Mouse (Mus musculus): Measurements from ENCODE around the gene Nr2f1. TPM values are rescaled to one million over a fixed set of nuclear protein-coding genes. Genes with fewer than 3 reads are reported as not detected.

Gene Nr2f1
- total and polyA plus RNA-seq, 3 experiments = not detected

DNA sequence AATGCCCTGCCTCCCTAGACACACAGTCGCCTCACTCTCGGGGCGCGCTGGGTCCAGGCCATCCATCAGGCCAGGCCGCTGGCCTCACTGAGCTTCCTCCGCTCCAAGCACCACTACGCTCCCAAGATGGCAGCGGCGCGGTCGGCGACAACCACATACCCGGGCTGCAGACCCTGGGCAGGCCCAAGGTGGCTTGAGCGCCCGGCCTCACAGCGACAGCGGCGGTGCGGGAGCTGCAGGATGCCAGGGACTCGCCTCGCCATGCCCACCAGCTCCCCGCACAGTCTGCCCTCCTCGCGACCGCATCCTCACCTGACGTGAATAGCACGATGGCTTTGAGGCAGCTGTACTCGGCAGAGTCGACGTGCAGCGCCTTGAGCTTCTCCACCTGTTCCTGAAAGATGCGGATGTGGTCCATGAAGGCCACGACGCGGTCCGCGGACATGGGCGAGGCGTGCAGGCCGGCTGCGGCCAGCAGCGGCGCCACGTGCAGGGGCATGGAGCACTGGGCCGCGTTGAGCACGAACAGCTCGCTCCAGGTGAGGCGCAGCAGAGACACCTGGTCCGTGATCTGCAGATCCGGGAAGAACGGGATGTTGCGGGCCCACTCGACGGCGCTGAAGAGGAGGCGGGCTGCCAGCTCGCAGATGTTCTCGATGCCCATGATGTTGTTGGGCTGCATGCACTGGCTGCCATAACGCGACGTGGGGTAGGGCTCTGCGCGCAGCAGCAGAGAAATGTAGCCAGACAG, 4.5 kb downstream of the Nr2f1 start:
- Histone ChIP-seq H3K9me3 (replicated peaks; ENCODE audit: low read length) (peaks cover 17% of the 10 kb centered on the region), H3K4me2 (ENCODE audit: insufficient read depth, low read depth, poor library complexity, severe bottlenecking) (no peak overlapping the region), H3K4me1 (ENCODE audit: control insufficient read depth in 1 of 2, insufficient read depth in 2 of 2) (no peaks in the 10 kb centered on the region), H3K4me3 (replicated peaks in 1 of 3; ENCODE audit: low read depth in 2 of 3, low read length in 2 of 3, poor library complexity in 1 of 3) (no peak overlapping the region), H3K9ac (ENCODE audit: insufficient read depth, low read depth) (no peak overlapping the region), H3K27ac (ENCODE audit: insufficient read depth, low read depth) (0 out of 2 replicates have a peak overlapping the region, but pooled peaks have one; percentile 1), H3K27me3 (replicated peaks) (no peaks in the 10 kb centered on the region), H3K36me3 (replicated peaks in 1 of 2; ENCODE audit: control insufficient read depth in 1 of 2, insufficient read depth in 1 of 2, low read length in 1 of 2) (no peaks in the 10 kb centered on the region), H3K79me2 (replicated peaks; ENCODE audit: control insufficient read depth, extremely low read depth, insufficient read depth, poor library complexity, severe bottlenecking) (no peaks in the 10 kb centered on the region)
- TF ChIP-seq E2F4 (IDR thresholded peaks at IDR 0.05; ENCODE audit: insufficient replicate concordance, low read depth, low read length) = no peak
- TF ChIP-seq MYC (IDR thresholded peaks at IDR 0.05; ENCODE audit: low read depth, low read length) = no peak
- TF ChIP-seq USF1 (IDR thresholded peaks at IDR 0.05; ENCODE audit: low read depth, low read length) = no peak
- no peak for TF ChIP-seq ZNF384 (IDR thresholded peaks at IDR 0.05; ENCODE audit: low read depth, low read length)
- TF ChIP-seq PAX5 (IDR thresholded peaks at IDR 0.05; ENCODE audit: low read length) = no peak
- TF ChIP-seq GABPA (IDR thresholded peaks at IDR 0.05; ENCODE audit: insufficient replicate concordance, low read depth, low read length) = no peak
- TF ChIP-seq JUND (conservative IDR thresholded peaks at IDR 0.05; ENCODE audit: low read depth, low read length) = no peak
- TF ChIP-seq CHD2 (IDR thresholded peaks at IDR 0.05; ENCODE audit: low read length) = no peak
- no peak for TF ChIP-seq RAD21 (IDR thresholded peaks at IDR 0.05; ENCODE audit: low read depth, low read length)
- no peak for TF ChIP-seq BHLHE40 (IDR thresholded peaks at IDR 0.05; ENCODE audit: low read depth, low read length)
- no peak for TF ChIP-seq TBP (conservative IDR thresholded peaks at IDR 0.05; ENCODE audit: low read depth, low read length)
- no peak for TF ChIP-seq TCF12 (IDR thresholded peaks at IDR 0.05; ENCODE audit: low read depth, low read length)
- TF ChIP-seq MAFK (IDR thresholded peaks at IDR 0.05; ENCODE audit: insufficient replicate concordance, low read length) = no peak
- TF ChIP-seq UBTF (IDR thresholded peaks at IDR 0.05; ENCODE audit: low read depth, low read length) = no peak
- TF ChIP-seq KAT2A (IDR thresholded peaks at IDR 0.05; ENCODE audit: insufficient replicate concordance, low read length) = no peak
- no peak for TF ChIP-seq HCFC1 (IDR thresholded peaks at IDR 0.05; ENCODE audit: low read depth, low read length)
- no peak for TF ChIP-seq RCOR1 (conservative IDR thresholded peaks at IDR 0.05; ENCODE audit: low read depth, low read length)
- dilution Hi-C loops (cut with MboI; ENCODE audit: extremely low pct_ligation_motif_present, extremely low pct_unique_long_range_greater_than_20kb, low sequenced_read_pairs) (no loop called here), in situ Hi-C loops (cut with MboI; ENCODE audit: low pct_ligation_motif_present, low pct_unique_long_range_greater_than_20kb, low sequenced_read_pairs) (loop anchor here (25.0 kb wide), 2 partner anchors 208 to 1233 kb away; no protein-coding TSS in a partner anchor)
- DNase-seq (ENCODE audit: extremely low read depth) = no peak

DNA sequence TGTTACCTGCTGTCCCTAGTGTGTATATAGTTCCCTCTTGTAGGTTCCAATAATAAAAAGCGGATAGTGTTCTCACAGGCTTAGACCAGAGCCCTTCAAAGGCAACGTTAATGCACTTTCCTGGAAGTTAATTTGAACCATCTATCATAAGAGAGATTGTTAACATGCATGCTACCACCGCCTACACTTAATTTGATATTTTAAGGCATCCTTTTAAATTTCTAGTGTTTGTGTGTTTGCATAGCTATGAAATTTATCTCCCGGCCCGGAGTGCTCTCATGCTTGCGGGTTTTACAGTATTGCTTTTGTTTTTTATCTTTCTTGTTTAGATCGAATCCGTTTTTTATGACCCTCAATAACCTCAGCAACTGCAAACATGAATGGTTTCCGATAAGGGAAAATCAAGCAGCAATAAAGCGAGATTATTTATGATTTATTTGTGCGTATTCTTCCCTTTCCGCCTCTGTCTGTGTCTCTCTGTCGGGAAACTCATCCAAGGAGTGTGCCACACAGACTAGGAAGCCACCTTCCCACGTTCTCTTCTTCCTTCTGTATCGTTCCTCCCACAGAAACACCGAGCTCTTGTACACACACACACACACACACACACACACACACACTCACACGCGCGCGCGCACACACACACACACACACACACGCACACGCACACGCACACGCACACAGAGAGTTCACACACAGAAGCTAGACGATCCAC, 5.3 kb downstream of the Nr2f1 start:
- no peak overlapping the region for H3K9ac ChIP-seq (ENCODE audit: insufficient read depth, low read depth)
- in situ Hi-C loops (cut with MboI; ENCODE audit: low pct_ligation_motif_present, low pct_unique_long_range_greater_than_20kb, low sequenced_read_pairs) (loop anchor here (25.0 kb wide), 2 partner anchors 207 to 1232 kb away; no protein-coding TSS in a partner anchor), dilution Hi-C loops (cut with MboI; ENCODE audit: extremely low pct_ligation_motif_present, extremely low pct_unique_long_range_greater_than_20kb, low sequenced_read_pairs) (no loop called here)
- no peak for TF ChIP-seq BHLHE40 (IDR thresholded peaks at IDR 0.05; ENCODE audit: low read depth, low read length)
- TF ChIP-seq TCF12 (IDR thresholded peaks at IDR 0.05; ENCODE audit: low read depth, low read length) = no peak
- no peak for TF ChIP-seq MYC (IDR thresholded peaks at IDR 0.05; ENCODE audit: low read depth, low read length)
- no peak for TF ChIP-seq POLR2A (IDR thresholded peaks at IDR 0.05; ENCODE audit: low read depth, low read length)
- H3K4me2 ChIP-seq (ENCODE audit: insufficient read depth, low read depth, poor library complexity, severe bottlenecking) = no peak overlapping the region
- no peaks in the 10 kb centered on the region for H3K79me2 ChIP-seq (replicated peaks; ENCODE audit: control insufficient read depth, extremely low read depth, insufficient read depth, poor library complexity, severe bottlenecking)
- H3K27me3 ChIP-seq (replicated peaks) = no peaks in the 10 kb centered on the region
- H3K4me3 ChIP-seq (replicated peaks in 1 of 3; ENCODE audit: low read depth in 2 of 3, low read length in 2 of 3, poor library complexity in 1 of 3) = no peak overlapping the region
- no peaks in the 10 kb centered on the region for H3K36me3 ChIP-seq (replicated peaks in 1 of 2; ENCODE audit: control insufficient read depth in 1 of 2, insufficient read depth in 1 of 2, low read length in 1 of 2)
- no peak overlapping the region for H3K27ac ChIP-seq (ENCODE audit: insufficient read depth, low read depth)
- DNase-seq (ENCODE audit: extremely low read depth) = no peak
- H3K4me1 ChIP-seq (ENCODE audit: control insufficient read depth in 1 of 2, insufficient read depth in 2 of 2) = no peaks in the 10 kb centered on the region
- peaks cover 15% of the 10 kb centered on the region for H3K9me3 ChIP-seq (replicated peaks; ENCODE audit: low read length)

All from CH12.LX (cell line).